Mouse (Mus musculus) yolk sac, embryonic 10.5 days (tissue): ENCODE measurements around the gene Hpcal4.
"Not testable (repeated sequence)": the region's sequence is repeated elsewhere in the genome, so short reads cannot be mapped to it uniquely, and the experiment has no call there.

Source experiments
- DNase-seq: peaks from one replicate; pipeline ENCODE4 v3.0.0-alpha.2; 2017; ENCODE audit warnings: low spot score

Gene Hpcal4

GRCm38 (mm10) chr4:123182328-123183238 is at the start of gene Hpcal4:
Gene Hpcal4 (plus strand): TSS chr4:123183227.
- peak; percentile 57 for DNase-seq

- DNase-seq: no peak
These were observed 45.5 kb upstream of the Hpcal4 start for GRCm38 (mm10) chr4:123137551-123137950.

- peak; percentile 92 for DNase-seq
These were observed 43.4 kb upstream of the Hpcal4 start, which contains the start of gene Ppie for GRCm38 (mm10) chr4:123139513-123140154. Gene Ppie (minus strand): TSS chr4:123139951.

GRCm38 (mm10) chr4:123147446-123148150 is 35.4 kb upstream of the Hpcal4 start:
- DNase-seq: no peak

- DNase-seq: no peak
These were observed 31.0 kb upstream of the Hpcal4 start for GRCm38 (mm10) chr4:123152003-123152402.

- DNase-seq: no peak
These were observed 30.1 kb upstream of the Hpcal4 start for GRCm38 (mm10) chr4:123152976-123153375.

- DNase-seq: peak; percentile 11
These were observed 28.0 kb upstream of the Hpcal4 start for GRCm38 (mm10) chr4:123155004-123155403.

- no peak for DNase-seq
These were observed 27.6 kb upstream of the Hpcal4 start for GRCm38 (mm10) chr4:123155427-123155826.

- DNase-seq: no peak
These were observed 27.2 kb upstream of the Hpcal4 start for GRCm38 (mm10) chr4:123155840-123156239.

- no peak for DNase-seq
These were observed 22.5 kb upstream of the Hpcal4 start for GRCm38 (mm10) chr4:123160571-123160970.

GRCm38 (mm10) chr4:123161251-123161650 is 21.8 kb upstream of the Hpcal4 start:
- not testable (repeated sequence) for DNase-seq

- no peak for DNase-seq
These were observed 20.6 kb upstream of the Hpcal4 start for GRCm38 (mm10) chr4:123162305-123162917.

- no peak for DNase-seq
These were observed 18.9 kb upstream of the Hpcal4 start for GRCm38 (mm10) chr4:123164157-123164556.

GRCm38 (mm10) chr4:123171811-123172210 is 11.2 kb upstream of the Hpcal4 start:
- no peak for DNase-seq

GRCm38 (mm10) chr4:123183239-123184056 is 421 bp downstream of the Hpcal4 start:
- DNase-seq: peak; percentile 88

GRCm38 (mm10) chr4:123184816-123185215 is 1.8 kb downstream of the Hpcal4 start:
- DNase-seq: no peak

- no peak for DNase-seq
These were observed 9.3 kb downstream of the Hpcal4 start for GRCm38 (mm10) chr4:123192336-123192735.

- no peak for DNase-seq
These were observed 10.8 kb downstream of the Hpcal4 start for GRCm38 (mm10) chr4:123193791-123194190.

GRCm38 (mm10) chr4:123196695-123197094 is 13.7 kb downstream of the Hpcal4 start:
- no peak for DNase-seq

GRCm38 (mm10) chr4:123200771-123201185 is 17.8 kb downstream of the Hpcal4 start:
- no peak for DNase-seq
